Mouse (Mus musculus): ENCODE results near the gene Gm13285. TPM values are rescaled to one million over a fixed set of nuclear protein-coding genes. Genes with fewer than 3 reads are reported as not detected.
"Not testable (repeated sequence)": the region's sequence is repeated elsewhere in the genome, so short reads cannot be mapped to it uniquely, and the experiment has no call there.

The Gm13285 gene
- not detected for total RNA-seq (2021)
- long read RNA-seq, experiment 1, result 0 reads
- long read RNA-seq, experiment 2, result 0 reads

GRCm38 (mm10) chr4:88799365-88799764, at the start of gene Gm13285:
Gm13285 (plus strand) TSS chr4:88799665.
- DNase-seq; H3K4me3 ChIP-seq; intact Hi-C loops (cut with DNase I); H3K27ac ChIP-seq: not testable (repeated sequence)

GRCm38 (mm10) chr4:88749926-88750325, 49.5 kb upstream of the Gm13285 start:
- intact Hi-C loops (cut with DNase I), result no loop called here
- no peak for TF ChIP-seq CTCF (IDR thresholded peaks at IDR 0.05)
- Histone ChIP-seq H3K27ac (no peak overlapping the region), H3K4me3 (no peak overlapping the region)
- no peak for DNase-seq

- DNase-seq, result peak; percentile 60
- H3K4me3 ChIP-seq; H3K27ac ChIP-seq; intact Hi-C loops (cut with DNase I): not testable (repeated sequence)
- peak; percentile 34; the same call in 1 of the 2 replicates for TF ChIP-seq CTCF (IDR thresholded peaks at IDR 0.05)
Observed at GRCm38 (mm10) chr4:88754818-88755340, 44.6 kb upstream of the Gm13285 start, which contains the start of gene Gm13271. Gm13271 (plus strand) TSS chr4:88754868.

- intact Hi-C loops (cut with DNase I), result loop anchor here (2.0 kb wide), 1 partner anchor 16 kb away; no protein-coding TSS in a partner anchor
- not testable (repeated sequence) for DNase-seq
Observed at GRCm38 (mm10) chr4:88756581-88757513, 42.6 kb upstream of the Gm13285 start.

GRCm38 (mm10) chr4:88757628-88758031, 41.8 kb upstream of the Gm13285 start:
- DNase-seq, result peak; percentile 83
- H3K4me3 ChIP-seq, result peak overlapping the region; percentile 75
- peak overlapping the region; percentile 86 for H3K27ac ChIP-seq
- intact Hi-C loops (cut with DNase I), result loop anchor here (2.0 kb wide), 1 partner anchor 17 kb away; no protein-coding TSS in a partner anchor
- peak; percentile 66 for TF ChIP-seq CTCF (IDR thresholded peaks at IDR 0.05)

More at GRCm38 (mm10) chr4:88756581-88757513, 42.6 kb upstream of the Gm13285 start:
- H3K4me3 ChIP-seq, result peak overlapping the region; percentile 75
- H3K27ac ChIP-seq, result peak overlapping the region; percentile 86

GRCm38 (mm10) chr4:88758751-88759150, 40.7 kb upstream of the Gm13285 start:
- DNase-seq; H3K4me3 ChIP-seq; intact Hi-C loops (cut with DNase I); H3K27ac ChIP-seq: not testable (repeated sequence)

GRCm38 (mm10) chr4:88759610-88760268, 39.7 kb upstream of the Gm13285 start, which contains the start of gene Gm13283:
Gm13283 (plus strand) TSS chr4:88760119.
- H3K4me3 ChIP-seq, result peak within 1 kb of the TSS; percentile 61
- peak; percentile 51 for DNase-seq

GRCm38 (mm10) chr4:88760431-88760830, 39.0 kb upstream of the Gm13285 start:
- Histone ChIP-seq H3K27ac (peak overlapping the region; percentile 71), H3K4me3 (peak overlapping the region; percentile 61)
- DNase-seq, result peak; percentile 87
- TF ChIP-seq CTCF (IDR thresholded peaks at IDR 0.05), result peak; percentile 64
- intact Hi-C loops (cut with DNase I), result not testable (repeated sequence)

More at GRCm38 (mm10) chr4:88759610-88760268, 39.7 kb upstream of the Gm13285 start, which contains the start of gene Gm13283:
- H3K27ac ChIP-seq, result peak within 1 kb of the TSS; percentile 71
- intact Hi-C loops (cut with DNase I), result not testable (repeated sequence)

GRCm38 (mm10) chr4:88761776-88762175, 37.7 kb upstream of the Gm13285 start:
- DNase-seq, result peak; percentile 51
- H3K27ac ChIP-seq; intact Hi-C loops (cut with DNase I); H3K4me3 ChIP-seq: not testable (repeated sequence)

GRCm38 (mm10) chr4:88762341-88762740, 37.1 kb upstream of the Gm13285 start:
- H3K4me3 ChIP-seq; intact Hi-C loops (cut with DNase I); DNase-seq; H3K27ac ChIP-seq: not testable (repeated sequence)

- intact Hi-C loops (cut with DNase I), result not testable (repeated sequence)
- peak; percentile 61 for TF ChIP-seq CTCF (IDR thresholded peaks at IDR 0.05)
- DNase-seq, result peak; percentile 74
- Histone ChIP-seq H3K4me3 (peak overlapping the region; percentile 59), H3K27ac (peak overlapping the region; percentile 65)
Observed at GRCm38 (mm10) chr4:88763384-88764018, 36.0 kb upstream of the Gm13285 start.

GRCm38 (mm10) chr4:88773534-88773933, 25.9 kb upstream of the Gm13285 start, which contains the start of gene Gm13290:
Gm13290 (plus strand) TSS chr4:88773834.
- H3K27ac ChIP-seq; H3K4me3 ChIP-seq; DNase-seq; intact Hi-C loops (cut with DNase I): not testable (repeated sequence)

GRCm38 (mm10) chr4:88776622-88777021, 22.8 kb upstream of the Gm13285 start, which contains the start of gene Gm13289:
Gm13289 (plus strand) TSS chr4:88776922.
- DNase-seq; H3K4me3 ChIP-seq; H3K27ac ChIP-seq; intact Hi-C loops (cut with DNase I): not testable (repeated sequence)

GRCm38 (mm10) chr4:88779550-88779949, 19.9 kb upstream of the Gm13285 start, which contains the start of gene Gm13272:
Gm13272 (plus strand) TSS chr4:88779850.
- H3K4me3 ChIP-seq; H3K27ac ChIP-seq; intact Hi-C loops (cut with DNase I); DNase-seq: not testable (repeated sequence)

GRCm38 (mm10) chr4:88780320-88780719, 19.1 kb upstream of the Gm13285 start:
- H3K4me3 ChIP-seq; intact Hi-C loops (cut with DNase I); DNase-seq; H3K27ac ChIP-seq: not testable (repeated sequence)

- intact Hi-C loops (cut with DNase I); DNase-seq: not testable (repeated sequence)
- Histone ChIP-seq H3K27ac (peak within 1 kb of the TSS; percentile 61; the same call in 1 of the 2 replicates), H3K4me3 (peak within 1 kb of the TSS; percentile 57)
Observed at GRCm38 (mm10) chr4:88781831-88782230, 17.6 kb upstream of the Gm13285 start, which contains the start of gene Ifnz. Ifnz (plus strand) TSS chr4:88782131.
